Mouse (Mus musculus): ENCODE data around the gene Tank.

GRCm38 (mm10) chr2:61651206-61651605, 72.8 kb downstream of the Tank start:
- no peak for TF ChIP-seq MYOG (IDR thresholded peaks at IDR 0.05; ENCODE audit: control insufficient read depth, extremely low read depth, insufficient read length)
- TF ChIP-seq MAX (IDR thresholded peaks at IDR 0.05) = no peak
- no peak for TF ChIP-seq CTCF (IDR thresholded peaks at IDR 0.05; ENCODE audit: control insufficient read depth, insufficient read depth, insufficient read length)
- no peak for TF ChIP-seq USF1 (IDR thresholded peaks at IDR 0.05; ENCODE audit: low read depth)
